Mouse (Mus musculus): ENCODE data around the gene Wdr70.
A peak's percentile ranks its signal among the peaks of the same experiment; 100 is the strongest.

The Wdr70 gene

DNA sequence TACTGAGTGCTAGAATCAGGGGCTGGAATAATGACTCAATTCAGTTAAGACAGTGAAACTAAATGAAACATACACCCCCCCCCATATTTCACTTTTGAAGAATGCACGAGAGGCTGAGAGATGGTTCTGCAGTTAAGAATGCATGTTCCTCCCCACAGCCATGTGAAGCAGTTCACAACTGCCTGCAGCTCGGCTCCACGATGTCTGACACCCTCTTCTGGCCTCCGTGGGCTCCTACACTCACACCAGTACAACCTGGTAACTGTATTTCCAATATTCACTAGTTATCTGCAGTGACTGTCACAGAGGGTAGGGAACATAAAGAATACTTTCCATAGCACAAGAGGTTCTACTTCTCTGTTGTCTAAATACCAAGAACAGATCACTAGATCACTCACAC is 59.2 kb downstream of the Wdr70 start:
- no peaks in the 10 kb centered on the region for H3K9me3 ChIP-seq (ENCODE audit: low read length)
- 0 out of 2 replicates have a peak, but pooled peaks cover 2% of the 10 kb centered on the region for H3K4me1 ChIP-seq (replicated peaks; ENCODE audit: low read depth, low read length)
- no peak overlapping the region for H3K4me3 ChIP-seq (replicated peaks; ENCODE audit: low read length)
- H3K36me3 ChIP-seq (ENCODE audit: insufficient read depth, low read length): peaks cover 34% of the 10 kb centered on the region
- TF ChIP-seq POU5F1 (IDR thresholded peaks at IDR 0.05; ENCODE audit: borderline replicate concordance, low read length) (no peak), NANOG (IDR thresholded peaks at IDR 0.05; ENCODE audit: borderline replicate concordance, low read length) (no peak), CTCF (conservative IDR thresholded peaks at IDR 0.05; ENCODE audit: low read length) (no peak)
- H3K27me3 ChIP-seq (ENCODE audit: insufficient read depth, low read length): no peaks in the 10 kb centered on the region

DNA sequence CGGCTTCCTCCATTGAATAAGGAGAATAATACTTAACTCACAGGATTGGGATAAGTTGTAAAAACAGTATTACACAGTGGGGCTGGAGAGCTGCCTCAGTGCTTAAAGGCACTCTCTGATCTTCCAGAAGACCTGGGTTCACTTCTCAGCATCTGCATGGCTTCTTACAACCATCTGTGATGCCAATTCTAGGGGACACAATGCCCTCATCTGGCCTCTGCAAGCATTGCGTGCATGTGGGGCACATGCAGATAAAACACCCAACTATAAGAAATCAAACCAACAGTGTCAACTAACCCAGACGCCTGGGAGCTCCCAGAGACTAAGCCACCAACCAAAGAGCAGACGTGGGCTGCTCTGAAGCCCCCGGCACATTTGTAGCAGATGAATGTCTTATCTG is 60.6 kb downstream of the Wdr70 start:
- Histone ChIP-seq H3K9me3 (ENCODE audit: low read length) (no peaks in the 10 kb centered on the region), H3K4me1 (replicated peaks; ENCODE audit: low read depth, low read length) (0 out of 2 replicates have a peak, but pooled peaks cover 2% of the 10 kb centered on the region), H3K4me3 (replicated peaks; ENCODE audit: low read length) (no peak overlapping the region), H3K36me3 (ENCODE audit: insufficient read depth, low read length) (peaks cover 37% of the 10 kb centered on the region), H3K27me3 (ENCODE audit: insufficient read depth, low read length) (no peaks in the 10 kb centered on the region)
- TF ChIP-seq CTCF (conservative IDR thresholded peaks at IDR 0.05; ENCODE audit: low read length) (peak; percentile 21; the same call in 1 of the 2 replicates), POU5F1 (IDR thresholded peaks at IDR 0.05; ENCODE audit: borderline replicate concordance, low read length) (no peak)

DNA sequence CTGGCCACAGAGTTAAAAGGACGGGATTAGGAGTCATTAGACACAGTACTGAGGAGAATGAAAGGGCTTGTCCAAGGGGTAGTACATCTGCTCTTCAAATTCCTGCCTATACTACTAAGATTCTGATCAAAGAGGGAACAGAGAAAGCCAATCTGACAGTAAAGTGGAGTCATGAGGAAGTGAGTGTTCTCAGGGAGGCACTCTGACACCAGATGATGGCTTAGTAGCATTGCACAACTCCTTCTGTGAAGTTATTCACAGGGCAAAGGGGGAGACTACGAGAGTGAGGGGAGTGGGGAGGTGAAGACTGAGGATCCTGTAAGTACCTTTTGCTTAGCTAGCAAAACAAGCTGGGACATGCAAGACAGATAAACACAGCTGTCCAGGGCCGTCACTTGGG is 61.2 kb downstream of the Wdr70 start:
- no peak overlapping the region for H3K4me3 ChIP-seq (replicated peaks; ENCODE audit: low read length)
- 0 out of 2 replicates have a peak, but pooled peaks cover 2% of the 10 kb centered on the region for H3K4me1 ChIP-seq (replicated peaks; ENCODE audit: low read depth, low read length)
- peaks cover 43% of the 10 kb centered on the region for H3K36me3 ChIP-seq (ENCODE audit: insufficient read depth, low read length)
- no peaks in the 10 kb centered on the region for H3K9me3 ChIP-seq (ENCODE audit: low read length)
- H3K27me3 ChIP-seq (ENCODE audit: insufficient read depth, low read length): no peaks in the 10 kb centered on the region
- TF ChIP-seq CTCF (conservative IDR thresholded peaks at IDR 0.05; ENCODE audit: low read length): no peak

DNA sequence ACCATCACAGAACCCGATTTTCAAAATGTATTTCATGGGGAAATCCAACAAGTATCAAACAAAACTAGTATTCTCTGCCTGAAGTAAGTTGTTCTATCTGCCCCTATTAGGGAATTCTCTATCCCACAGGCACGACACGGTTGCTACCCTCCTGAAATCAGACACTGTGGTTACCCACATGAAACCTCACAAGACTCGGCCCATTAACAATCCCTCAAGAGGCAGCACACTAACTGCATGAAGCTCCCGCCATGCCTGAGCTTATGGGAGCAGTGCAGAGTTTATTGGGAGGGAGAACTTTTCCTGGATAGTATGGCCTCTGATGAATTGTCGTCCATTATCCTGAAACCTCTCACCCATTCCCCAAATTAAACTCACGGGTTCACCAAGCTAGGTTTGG is 67.8 kb downstream of the Wdr70 start:
- Histone ChIP-seq H3K27me3 (ENCODE audit: insufficient read depth, low read length) (no peaks in the 10 kb centered on the region), H3K4me3 (replicated peaks; ENCODE audit: low read length) (no peak overlapping the region), H3K4me1 (replicated peaks; ENCODE audit: low read depth, low read length) (no peaks in the 10 kb centered on the region; the same call in 1 of the 2 replicates), H3K9me3 (ENCODE audit: low read length) (no peaks in the 10 kb centered on the region), H3K36me3 (ENCODE audit: insufficient read depth, low read length) (peaks cover 19% of the 10 kb centered on the region)
- TF ChIP-seq NANOG (IDR thresholded peaks at IDR 0.05; ENCODE audit: borderline replicate concordance, low read length): no peak
- no peak for TF ChIP-seq POU5F1 (IDR thresholded peaks at IDR 0.05; ENCODE audit: borderline replicate concordance, low read length)
- no peak for TF ChIP-seq CTCF (conservative IDR thresholded peaks at IDR 0.05; ENCODE audit: low read length)

DNA sequence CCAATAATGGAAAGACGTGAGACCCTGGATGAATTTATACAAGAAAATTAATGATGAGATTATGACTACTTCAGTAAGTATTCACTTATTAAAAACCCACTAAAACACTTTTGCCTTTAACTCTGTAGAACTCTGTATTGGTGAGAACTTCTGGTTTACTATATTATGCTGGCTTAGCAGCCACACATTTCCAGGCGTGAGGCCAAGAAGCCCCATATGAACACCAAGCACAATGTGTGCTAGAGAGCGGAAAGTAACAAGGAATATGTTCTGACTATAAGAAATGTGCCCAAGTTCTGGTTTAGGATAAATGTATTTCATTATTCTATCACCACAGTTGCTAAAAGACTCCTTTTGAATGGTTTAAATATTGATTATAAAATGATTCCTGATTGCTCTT is 68.4 kb downstream of the Wdr70 start:
- TF ChIP-seq CTCF (conservative IDR thresholded peaks at IDR 0.05; ENCODE audit: low read length) (no peak), NANOG (IDR thresholded peaks at IDR 0.05; ENCODE audit: borderline replicate concordance, low read length) (no peak), POU5F1 (IDR thresholded peaks at IDR 0.05; ENCODE audit: borderline replicate concordance, low read length) (no peak)
- no peaks in the 10 kb centered on the region for H3K27me3 ChIP-seq (ENCODE audit: insufficient read depth, low read length)
- H3K4me3 ChIP-seq (replicated peaks; ENCODE audit: low read length): no peak overlapping the region
- no peaks in the 10 kb centered on the region; the same call in 1 of the 2 replicates for H3K4me1 ChIP-seq (replicated peaks; ENCODE audit: low read depth, low read length)
- H3K9me3 ChIP-seq (ENCODE audit: low read length): no peaks in the 10 kb centered on the region
- H3K36me3 ChIP-seq (ENCODE audit: insufficient read depth, low read length): peaks cover 21% of the 10 kb centered on the region

DNA sequence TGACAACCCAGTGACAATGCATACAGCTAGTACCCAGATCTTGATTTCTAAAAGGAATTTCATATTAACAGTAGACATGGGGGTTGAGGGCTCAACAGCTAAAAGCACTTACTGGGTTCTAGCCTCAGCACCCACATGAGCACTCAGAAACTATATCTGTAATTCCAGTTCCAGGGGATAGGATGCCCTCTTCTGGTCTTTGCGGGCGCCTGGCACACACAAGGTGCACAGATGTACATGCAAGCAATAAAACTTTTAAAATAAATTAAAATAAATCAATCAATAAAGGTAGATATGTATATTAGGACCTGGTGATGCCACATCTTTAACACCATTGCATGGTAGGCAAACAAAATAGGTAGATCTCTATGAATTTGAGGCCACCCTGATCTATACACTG is 71.5 kb downstream of the Wdr70 start:
- peaks cover 3% of the 10 kb centered on the region; the same call in 1 of the 2 replicates for H3K36me3 ChIP-seq (ENCODE audit: insufficient read depth, low read length)
- TF ChIP-seq CTCF (conservative IDR thresholded peaks at IDR 0.05; ENCODE audit: low read length) (no peak), POU5F1 (IDR thresholded peaks at IDR 0.05; ENCODE audit: borderline replicate concordance, low read length) (no peak), NANOG (IDR thresholded peaks at IDR 0.05; ENCODE audit: borderline replicate concordance, low read length) (no peak)
- H3K9me3 ChIP-seq (ENCODE audit: low read length): no peaks in the 10 kb centered on the region
- H3K4me3 ChIP-seq (replicated peaks; ENCODE audit: low read length): no peak overlapping the region
- H3K27me3 ChIP-seq (ENCODE audit: insufficient read depth, low read length): no peaks in the 10 kb centered on the region
- H3K4me1 ChIP-seq (replicated peaks; ENCODE audit: low read depth, low read length): no peaks in the 10 kb centered on the region; the same call in 1 of the 2 replicates

DNA sequence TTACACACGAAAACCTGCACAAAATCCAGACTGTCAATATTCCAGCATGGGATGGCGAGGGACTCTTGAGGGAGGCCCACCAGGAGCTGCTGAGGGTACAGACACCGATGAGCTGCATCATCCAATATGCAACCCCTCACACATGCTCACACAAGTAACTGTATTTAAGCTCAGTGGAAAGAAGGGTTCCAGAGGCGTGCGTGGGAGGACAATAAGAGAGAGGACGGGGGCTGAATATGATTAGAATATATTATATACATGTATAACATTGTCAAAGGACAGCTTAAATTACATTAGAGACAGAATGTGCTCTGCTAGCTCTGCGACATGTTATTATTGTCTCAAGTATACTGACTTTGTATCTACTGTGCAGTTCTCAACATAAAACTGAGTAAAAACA is 87.6 kb downstream of the Wdr70 start:
- TF ChIP-seq POU5F1 (IDR thresholded peaks at IDR 0.05; ENCODE audit: borderline replicate concordance, low read length) (no peak), NANOG (IDR thresholded peaks at IDR 0.05; ENCODE audit: borderline replicate concordance, low read length) (no peak)
- Histone ChIP-seq H3K27me3 (ENCODE audit: insufficient read depth, low read length) (no peaks in the 10 kb centered on the region), H3K4me1 (replicated peaks; ENCODE audit: low read depth, low read length) (no peaks in the 10 kb centered on the region), H3K4me3 (replicated peaks; ENCODE audit: low read length) (no peak overlapping the region), H3K9me3 (ENCODE audit: low read length) (no peaks in the 10 kb centered on the region), H3K36me3 (ENCODE audit: insufficient read depth, low read length) (peaks cover 6% of the 10 kb centered on the region; the same call in 1 of the 2 replicates)

DNA sequence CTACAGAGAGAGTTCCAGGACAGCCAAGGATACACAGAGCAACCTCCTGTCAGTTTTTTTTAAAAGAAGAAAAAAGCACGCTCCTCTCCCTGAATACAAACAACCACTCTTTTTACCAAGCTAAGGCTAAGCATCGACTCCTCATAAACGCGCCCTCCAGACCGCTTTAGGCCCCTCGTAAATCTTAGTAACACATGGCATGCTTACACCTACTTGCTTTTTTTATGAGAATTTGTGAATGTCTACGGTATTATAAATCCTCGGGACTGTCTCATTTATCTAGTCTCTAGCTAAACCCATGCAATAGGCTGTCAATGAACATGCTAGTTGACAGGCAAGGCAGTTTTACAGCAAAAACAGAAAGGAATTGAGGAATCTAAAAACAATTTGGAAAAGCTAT is 91.6 kb downstream of the Wdr70 start:
- no peaks in the 10 kb centered on the region for H3K9me3 ChIP-seq (ENCODE audit: low read length)
- H3K4me1 ChIP-seq (replicated peaks; ENCODE audit: low read depth, low read length): no peaks in the 10 kb centered on the region
- TF ChIP-seq CTCF (conservative IDR thresholded peaks at IDR 0.05; ENCODE audit: low read length) (no peak), POU5F1 (IDR thresholded peaks at IDR 0.05; ENCODE audit: borderline replicate concordance, low read length) (no peak), NANOG (IDR thresholded peaks at IDR 0.05; ENCODE audit: borderline replicate concordance, low read length) (no peak)
- H3K27me3 ChIP-seq (ENCODE audit: insufficient read depth, low read length): no peaks in the 10 kb centered on the region
- H3K4me3 ChIP-seq (replicated peaks; ENCODE audit: low read length): no peak overlapping the region
- no peaks in the 10 kb centered on the region for H3K36me3 ChIP-seq (ENCODE audit: insufficient read depth, low read length)

DNA sequence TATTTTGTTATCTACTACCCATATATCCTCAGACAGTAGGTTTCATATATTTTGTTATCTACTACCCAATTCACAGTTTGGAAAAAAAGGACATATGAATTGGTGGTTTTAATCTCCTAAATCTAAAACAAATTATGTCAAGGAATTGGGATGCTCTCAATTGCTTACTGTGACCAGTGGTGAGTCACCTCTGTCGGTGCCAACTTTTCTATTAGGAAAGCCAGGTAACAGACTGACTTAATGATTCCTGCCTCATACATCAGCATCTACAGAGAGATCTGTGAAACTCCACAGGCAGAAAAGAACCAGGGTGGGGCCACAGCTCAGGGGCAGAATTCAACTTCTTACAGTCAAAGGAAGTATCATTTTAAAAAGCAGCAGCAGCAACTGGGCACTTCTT is 93.0 kb downstream of the Wdr70 start:
- Histone ChIP-seq H3K4me3 (replicated peaks; ENCODE audit: low read length) (no peak overlapping the region), H3K36me3 (ENCODE audit: insufficient read depth, low read length) (no peaks in the 10 kb centered on the region), H3K9me3 (ENCODE audit: low read length) (no peaks in the 10 kb centered on the region), H3K4me1 (replicated peaks; ENCODE audit: low read depth, low read length) (no peaks in the 10 kb centered on the region), H3K27me3 (ENCODE audit: insufficient read depth, low read length) (no peaks in the 10 kb centered on the region)
- TF ChIP-seq NANOG (IDR thresholded peaks at IDR 0.05; ENCODE audit: borderline replicate concordance, low read length) (no peak), POU5F1 (IDR thresholded peaks at IDR 0.05; ENCODE audit: borderline replicate concordance, low read length) (no peak), CTCF (conservative IDR thresholded peaks at IDR 0.05; ENCODE audit: low read length) (no peak)

Data from E14TG2a.4 (cell line).